Mouse (Mus musculus): ENCODE data around the gene Olfr316.

Olfr316 gene

GRCm38 (mm10) chr11:58804393-58804792 lies 51.9 kb downstream of the Olfr316 start:
- DNase-seq (ENCODE audit: low read depth, low spot score) = no peak
